Mouse (Mus musculus) CH12.LX (cell line): ENCODE data around the gene Krt87.

ENCODE experiments used
- CTCF ChIP-seq, 2 experiments: IDR thresholded peaks in 1 of 2; conservative IDR thresholded peaks in 1 of 2; 2 replicates each; pipeline ENCODE4 v1.5.1; 2011 to 2012; ENCODE audit warnings: low read depth in 2 of 2, low read length in 2 of 2, improper control_type of control experiment in 1 of 2, inconsistent platforms in 1 of 2, mild to moderate bottlenecking in 1 of 2, moderate library complexity in 1 of 2
- EP300 ChIP-seq: IDR thresholded peaks from 2 replicates; pipeline ENCODE4 v1.6.1; 2011; ENCODE audit warnings: low read length, improper control_type of control experiment
- JUND ChIP-seq: conservative IDR thresholded peaks from 2 replicates; pipeline ENCODE4 v1.6.1; 2011; ENCODE audit warnings: low read depth, low read length, improper control_type of control experiment
- MYC ChIP-seq: IDR thresholded peaks from 2 replicates; pipeline ENCODE4 v1.6.1; 2011; ENCODE audit warnings: low read depth, mild to moderate bottlenecking, improper control_type of control experiment, low read length
- POLR2AphosphoS2 ChIP-seq: IDR thresholded peaks from 2 replicates; pipeline ENCODE4 v1.6.1; 2011; ENCODE audit warnings: low read depth, low read length, improper control_type of control experiment
- RCOR1 ChIP-seq: conservative IDR thresholded peaks from 2 replicates; pipeline ENCODE4 v1.6.1; 2012; ENCODE audit warnings: low read depth, mild to moderate bottlenecking, inconsistent platforms, low read length, improper control_type of control experiment
- ZKSCAN1 ChIP-seq: IDR thresholded peaks from 2 replicates; pipeline ENCODE4 v1.6.1; 2012; ENCODE audit warnings: low read depth, inconsistent platforms, low read length, improper control_type of control experiment, borderline replicate concordance
- ZMIZ1 ChIP-seq: IDR thresholded peaks from 2 replicates; pipeline ENCODE4 v1.6.1; 2012; ENCODE audit warnings: low read depth, mild to moderate bottlenecking, inconsistent platforms, low read length, improper control_type of control experiment

GRCm38 (mm10) chr15:101459283-101459682 is 20.7 kb upstream of the Krt87 start:
- TF ChIP-seq MYC: no peak
- no peak for TF ChIP-seq ZMIZ1
- no peak for TF ChIP-seq POLR2AphosphoS2
- TF ChIP-seq CTCF (conservative IDR thresholded peaks at IDR 0.05 in 1 of 2, IDR thresholded peaks at IDR 0.05 in 1 of 2; ENCODE audit: low read depth in 2 of 2, low read length in 2 of 2): peak in 1 of 2 experiments; percentile 50; a peak in 2 of 4 replicates
- TF ChIP-seq ZKSCAN1: no peak
- TF ChIP-seq RCOR1: no peak
- TF ChIP-seq EP300: no peak
- TF ChIP-seq JUND: no peak
